Mouse (Mus musculus) gastrocnemius, postnatal 14 days (tissue): ENCODE measurements around the gene Klhl3. TPM values are rescaled to one million over a fixed set of nuclear protein-coding genes. Genes with fewer than 3 reads are reported as not detected.

Experiments
- DNase-seq: peaks from one replicate; pipeline ENCODE4 v3.0.0; 2021; ENCODE audit warnings: mixed read lengths
- intact Hi-C: fragments of 180-260 bp; cut with DNase I; formaldehyde crosslinking; loops from one replicate; pipeline ENCODE4 v1.15.1; 2025; ENCODE audit warnings: low total_unique reads
- total RNA-seq, 2 experiments: library from RNA; stranded (reverse); gene quantifications; 2 replicates each; pipeline ENCODE4 v1.2.3; 2021

Gene Klhl3
- total RNA-seq, 2 experiments from 2014 or later = 1.0 to 1.2 TPM

GRCm38 (mm10) chr13:58035470-58036156 lies 77.8 kb downstream of the Klhl3 start:
- DNase-seq = peak; percentile 76
- intact Hi-C loops = no loop called here

- DNase-seq = no peak
- intact Hi-C loops = loop anchor here (5.0 kb wide), 1 partner anchor 77 kb away; the partner anchor contains the start of gene Klhl3
These were observed 78.4 kb downstream of the Klhl3 start for GRCm38 (mm10) chr13:58034985-58035384.

GRCm38 (mm10) chr13:58034507-58034906 lies 78.9 kb downstream of the Klhl3 start:
- intact Hi-C loops = loop anchor here (5.0 kb wide), 1 partner anchor 78 kb away; the partner anchor contains the start of gene Klhl3
- DNase-seq = no peak

- DNase-seq = peak; percentile 70
- intact Hi-C loops = loop anchor here (5.0 kb wide), 1 partner anchor 81 kb away; the partner anchor contains the start of gene Klhl3
These were observed 81.6 kb downstream of the Klhl3 start for GRCm38 (mm10) chr13:58031755-58032154.

- no peak for DNase-seq
- intact Hi-C loops = no loop called here
These were observed 86.3 kb downstream of the Klhl3 start for GRCm38 (mm10) chr13:58027115-58027514.

GRCm38 (mm10) chr13:58025701-58026414 lies 87.5 kb downstream of the Klhl3 start:
- DNase-seq = no peak
- intact Hi-C loops = no loop called here

GRCm38 (mm10) chr13:58023726-58024453 lies 89.5 kb downstream of the Klhl3 start:
- DNase-seq = no peak
- intact Hi-C loops = no loop called here

GRCm38 (mm10) chr13:58023001-58023560 lies 90.3 kb downstream of the Klhl3 start:
- DNase-seq = no peak
- intact Hi-C loops = no loop called here

GRCm38 (mm10) chr13:58020428-58020827 lies 93.0 kb downstream of the Klhl3 start:
- intact Hi-C loops = no loop called here
- no peak for DNase-seq

GRCm38 (mm10) chr13:58017298-58017697 lies 96.1 kb downstream of the Klhl3 start:
- intact Hi-C loops = no loop called here

GRCm38 (mm10) chr13:58012067-58012925 lies 101.1 kb downstream of the Klhl3 start:
- DNase-seq = peak; percentile 38
- intact Hi-C loops = loop anchor here (5.0 kb wide), 1 partner anchor 100 kb away; the partner anchor contains the start of gene Klhl3

More at GRCm38 (mm10) chr13:58017298-58017697, 96.1 kb downstream of the Klhl3 start:
- DNase-seq = no peak

GRCm38 (mm10) chr13:58011526-58011925 lies 101.9 kb downstream of the Klhl3 start:
- intact Hi-C loops = loop anchor here (5.0 kb wide), 1 partner anchor 101 kb away; the partner anchor contains the start of gene Klhl3

GRCm38 (mm10) chr13:58010416-58010815 lies 103.0 kb downstream of the Klhl3 start:
- intact Hi-C loops = loop anchor here (5.0 kb wide), 1 partner anchor 102 kb away; the partner anchor contains the start of gene Klhl3
- DNase-seq = no peak

More at GRCm38 (mm10) chr13:58011526-58011925, 101.9 kb downstream of the Klhl3 start:
- DNase-seq = no peak

GRCm38 (mm10) chr13:58009275-58009674 lies 104.1 kb downstream of the Klhl3 start:
- no peak for DNase-seq
- intact Hi-C loops = no loop called here

GRCm38 (mm10) chr13:58008038-58008364 lies 105.4 kb downstream of the Klhl3 start:
- peak; percentile 56 for DNase-seq
- intact Hi-C loops = no loop called here

- intact Hi-C loops = no loop called here
- no peak for DNase-seq
These were observed 105.9 kb downstream of the Klhl3 start for GRCm38 (mm10) chr13:58007256-58008037.

- DNase-seq = no peak
- intact Hi-C loops = no loop called here
These were observed 111.6 kb downstream of the Klhl3 start for GRCm38 (mm10) chr13:58001792-58002191.

GRCm38 (mm10) chr13:57996536-57996935 lies 116.9 kb downstream of the Klhl3 start:
- DNase-seq = no peak
- intact Hi-C loops = no loop called here
